In genomic region chr9:51102963-51103807, GRCm38 (mm10) we compare ENCODE assay signal across 8 mouse cellular contexts. TPM values are rescaled to one million over a fixed set of nuclear protein-coding genes. Genes with fewer than 3 reads are reported as not detected.
A peak's percentile ranks its signal among the peaks of the same experiment; 100 is the strongest.
DNase-seq lines count a peak whose midpoint lies in the region; ATAC-seq and TF ChIP-seq lines count a peak whose summit lies in the region.

No protein-coding gene starts in this region.

- peak; percentile 12 for DNase-seq in cerebellum, adult 11 months
- peak; percentile 66 to 71 for DNase-seq in cerebellum, postnatal 14 days
- peak; percentile 54 for DNase-seq in gastrocnemius, postnatal 10 days
- peak; percentile 19 to 37 for DNase-seq in left cerebral cortex, postnatal 36 days (ENCODE audit: low spot score in 2 of 2)
- DNase-seq in midbrain, embryonic 11.5 days (ENCODE audit: low spot score, missing footprints) = peak; percentile 95

- H3K9ac ChIP-seq in hindbrain, embryonic 16.5 days (ENCODE audit: low read depth, low read length) = peak overlapping the region; percentile 66
- peak overlapping the region; percentile 76 for H3K9ac ChIP-seq in midbrain, embryonic 11.5 days (ENCODE audit: low read length)

- H3K4me3 ChIP-seq in hindbrain, embryonic 16.5 days (ENCODE audit: low read length) = peak overlapping the region; percentile 58
- H3K4me3 ChIP-seq in midbrain, embryonic 11.5 days (ENCODE audit: low read depth, low read length) = peak overlapping the region; percentile 52
- peak overlapping the region; percentile 50 for H3K4me3 ChIP-seq in small intestine, adult 2 months (ENCODE audit: low read depth, low read length)

- peak overlapping the region; percentile 99 for H3K4me2 ChIP-seq in hindbrain, embryonic 16.5 days (ENCODE audit: low read length)
- H3K4me2 ChIP-seq in midbrain, embryonic 11.5 days = peak overlapping the region; percentile 100

- intact Hi-C loops in left cerebral cortex, postnatal 36 days (cut with DNase I) = no loop called here

- H3K9me3 ChIP-seq in hindbrain, embryonic 16.5 days (ENCODE audit: control insufficient read depth, low read length) = no peaks in the 10 kb centered on the region
- H3K9me3 ChIP-seq in midbrain, embryonic 11.5 days (ENCODE audit: control insufficient read depth, low read length) = no peaks in the 10 kb centered on the region

- H3K4me1 ChIP-seq in hindbrain, embryonic 16.5 days (ENCODE audit: control insufficient read depth, insufficient read depth, low read depth, low read length) = peaks cover 2% of the 10 kb centered on the region
- H3K4me1 ChIP-seq in midbrain, embryonic 11.5 days (ENCODE audit: control insufficient read depth, insufficient read depth, low read length) = peaks cover 9% of the 10 kb centered on the region
- H3K4me1 ChIP-seq in small intestine, adult 2 months (ENCODE audit: control insufficient read depth, insufficient read depth, insufficient read length, low read length) = peaks cover 3% of the 10 kb centered on the region; the same call in 1 of the 2 replicates

- peaks cover 2% of the 10 kb centered on the region; the same call in 1 of the 2 replicates for H3K27me3 ChIP-seq in hindbrain, embryonic 16.5 days (replicated peaks; ENCODE audit: control insufficient read depth, insufficient read depth, low read length)
- peaks cover 8% of the 10 kb centered on the region; the same call in 1 of the 2 replicates for H3K27me3 ChIP-seq in midbrain, embryonic 11.5 days (ENCODE audit: control insufficient read depth, insufficient read depth, low read length)
- H3K27me3 ChIP-seq in small intestine, adult 2 months (ENCODE audit: control insufficient read depth, insufficient read depth, low read length) = peaks cover 24% of the 10 kb centered on the region

- no peaks in the 10 kb centered on the region for H3K36me3 ChIP-seq in hindbrain, embryonic 16.5 days (ENCODE audit: control insufficient read depth, insufficient read depth, low read length)
- no peaks in the 10 kb centered on the region for H3K36me3 ChIP-seq in midbrain, embryonic 11.5 days (ENCODE audit: control insufficient read depth, insufficient read depth, low read length)
- no peaks in the 10 kb centered on the region for H3K36me3 ChIP-seq in small intestine, adult 2 months (ENCODE audit: control insufficient read depth, insufficient read depth, low read length)

- no peak for TF ChIP-seq POLR2A in small intestine, adult 2 months (IDR thresholded peaks at IDR 0.05; ENCODE audit: low read depth, low read length)

- ATAC-seq in cerebellum, adult (ENCODE audit: insufficient number of reproducible peaks, low FRiP score, low TSS enrichment) = no peak
- peak; percentile 70 for ATAC-seq in hindbrain, embryonic 16.5 days
- peak; percentile 86 for ATAC-seq in midbrain, embryonic 11.5 days (ENCODE audit: low FRiP score)

- no peak overlapping the region for H3K27ac ChIP-seq in hindbrain, embryonic 16.5 days (ENCODE audit: low read depth, low read length)
- H3K27ac ChIP-seq in midbrain, embryonic 11.5 days (ENCODE audit: low read depth, low read length) = no peak overlapping the region
- H3K27ac ChIP-seq in small intestine, adult 2 months (ENCODE audit: insufficient read depth, low read depth, low read length) = no peak overlapping the region

- 3% methylated on average over 28 of the region's 44 CpGs for WGBS in hindbrain, embryonic 16.5 days
- WGBS in midbrain, embryonic 11.5 days = 2% methylated on average over 44 of the region's 44 CpGs
- WGBS in small intestine, adult 2 months = 5% methylated on average over 42 of the region's 44 CpGs

- TF ChIP-seq CTCF in small intestine, adult 2 months (IDR thresholded peaks at IDR 0.05; ENCODE audit: extremely low read depth, insufficient read length, insufficient replicate concordance, low read depth, low read length) = no peak

RNA-seq across cellular contexts. Expression of gene 4833427G06Rik, which starts 1.3 kb away (rescaled TPM):
- not detected for total RNA-seq in gastrocnemius, postnatal 10 days (2021)
- 1.0 and 1.9 TPM in 2 replicates for polyA plus RNA-seq in hindbrain, embryonic 16.5 days (2015; fragmentation: Nextera tagmentation; extraction: Ambion mirVana)
- not detected for total RNA-seq in left cerebral cortex, postnatal 36 days (2021)
- polyA plus RNA-seq in midbrain, embryonic 11.5 days (2014; fragmentation: Nextera tagmentation; extraction: Ambion mirVana) = not detected in 2 replicates
- not detected in 2 replicates for polyA plus RNA-seq in small intestine, adult 2 months (2012; rRNA removed)

RNA-seq across cellular contexts. Expression of gene Layn, which starts 26.3 kb away (rescaled TPM):
- 1 to 10 TPM; 2.4 to 2.9 TPM for total RNA-seq in gastrocnemius, postnatal 10 days (2021)
- polyA plus RNA-seq in hindbrain, embryonic 16.5 days (2015; fragmentation: Nextera tagmentation; extraction: Ambion mirVana) = 2.5 and 2.6 TPM in 2 replicates
- total RNA-seq in left cerebral cortex, postnatal 36 days (2021) = 1 to 10 TPM; 4.1 to 5.7 TPM
- 1.6 and 2.1 TPM in 2 replicates for polyA plus RNA-seq in midbrain, embryonic 11.5 days (2014; fragmentation: Nextera tagmentation; extraction: Ambion mirVana)
- 0.15 and 0.22 TPM in 2 replicates for polyA plus RNA-seq in small intestine, adult 2 months (2012; rRNA removed)

RNA-seq across cellular contexts. Expression of gene Btg4, which starts 42.5 kb away (rescaled TPM):
- not detected for total RNA-seq in gastrocnemius, postnatal 10 days (2021)
- not detected in 2 replicates for polyA plus RNA-seq in hindbrain, embryonic 16.5 days (2015; fragmentation: Nextera tagmentation; extraction: Ambion mirVana)
- total RNA-seq in left cerebral cortex, postnatal 36 days (2021) = not detected
- polyA plus RNA-seq in midbrain, embryonic 11.5 days (2014; fragmentation: Nextera tagmentation; extraction: Ambion mirVana) = not detected in 2 replicates
- polyA plus RNA-seq in small intestine, adult 2 months (2012; rRNA removed) = not detected in 2 replicates

Comparison
In these comparisons a context has a peak if more than half of its experiments do, and no peak if none do; other contexts are left out.
1. DNase-seq: peak in every context shown above with its lines; median percentile 95 in midbrain, embryonic 11.5 days; 68 in cerebellum, postnatal 14 days; 54 in gastrocnemius, postnatal 10 days; 28 in left cerebral cortex, postnatal 36 days; 12 in cerebellum, adult 11 months.